Mouse (Mus musculus) forebrain, embryonic 14.5 days (tissue): ENCODE measurements around the gene Kcnip1. TPM values are rescaled to one million over a fixed set of nuclear protein-coding genes. Genes with fewer than 3 reads are reported as not detected.

ENCODE experiments used
- ATAC-seq: fragments of 200-750 bp; cut with Nextera tagmentation; 2 replicates; pipeline ENCODE4 v1.8.0; 2017; ENCODE audit warnings: mild to moderate bottlenecking, moderate library complexity
- DNase-seq: peaks from one replicate; pipeline ENCODE4 v3.0.0-alpha.2; 2015; ENCODE audit warnings: low spot score
- H3K27ac ChIP-seq: fragments of 300-500 bp; sonication (generic); 2 replicates; pipeline ENCODE4 v1.5.1; 2014; ENCODE audit warnings: low read depth, mild to moderate bottlenecking, control low read depth, low read length, moderate library complexity
- H3K27me3 ChIP-seq: fragments of 300-500 bp; sonication (generic); replicated peaks from 2 replicates; pipeline ENCODE4 v1.6.1; 2014; ENCODE audit warnings: low read length, control low read depth, mixed read lengths; ENCODE audit not compliant: control insufficient read depth, insufficient read depth
- H3K36me3 ChIP-seq: fragments of 300-500 bp; sonication (generic); 2 replicates; pipeline ENCODE4 v1.6.1; 2014; ENCODE audit warnings: low read length, control low read depth; ENCODE audit not compliant: control insufficient read depth, insufficient read depth
- H3K4me1 ChIP-seq: fragments of 300-500 bp; sonication (generic); 2 replicates; pipeline ENCODE4 v1.6.1; 2014; ENCODE audit warnings: antibody characterized with exemption, low read length, control low read depth; ENCODE audit not compliant: control insufficient read depth, insufficient read depth
- H3K4me2 ChIP-seq: fragments of 300-500 bp; sonication (generic); 2 replicates; pipeline ENCODE4 v1.6.1; 2014; ENCODE audit warnings: mild to moderate bottlenecking, control low read depth, low read length
- H3K4me3 ChIP-seq: fragments of 300-500 bp; sonication (generic); 2 replicates; pipeline ENCODE4 v1.5.1; 2014; ENCODE audit warnings: low read depth, low read length, control low read depth
- H3K9ac ChIP-seq: fragments of 300-500 bp; sonication (generic); 2 replicates; pipeline ENCODE4 v1.6.1; 2014; ENCODE audit warnings: mild to moderate bottlenecking, low read length, control low read depth, moderate library complexity
- H3K9me3 ChIP-seq: fragments of 300-500 bp; sonication (generic); replicated peaks from 2 replicates; pipeline ENCODE4 v1.6.1; 2016; ENCODE audit warnings: low read length, control low read depth, mixed read lengths; ENCODE audit not compliant: control insufficient read depth
- WGBS: fragments of 180-500 bp; shearing (Covaris S2); extraction: QIAGEN DNeasy Blood & Tissue Kit; methylation state at CpG from one replicate; pipeline ENCODE4 v1.1.7; 2014; 5-methylcytosine and 5-hydroxymethylcytosine counted together
- polyA plus RNA-seq: library from polyadenylated mRNA; unstranded; fragments of >200 nt; fragmentation: Nextera tagmentation; extraction: Ambion mirVana; gene quantifications from 2 replicates; pipeline ENCODE4 v1.2.1, GENCODE M21; 2014

The Kcnip1 gene
- polyA plus RNA-seq, 1 experiment from 2014 or later, result 55.7 TPM

GRCm38 (mm10) chr11:33913061-33913460, 79.9 kb downstream of the Kcnip1 start:
- Histone ChIP-seq H3K4me3 (no peak overlapping the region), H3K27ac (no peak overlapping the region), H3K27me3 (no peaks in the 10 kb centered on the region), H3K36me3 (no peaks in the 10 kb centered on the region), H3K9me3 (no peaks in the 10 kb centered on the region), H3K9ac (no peak overlapping the region), H3K4me2 (no peak overlapping the region), H3K4me1 (no peaks in the 10 kb centered on the region)
- ATAC-seq (no peak), DNase-seq (no peak)
- WGBS, result 88% methylated on average over 7 of the region's 7 CpGs

- H3K27me3 ChIP-seq, result no peaks in the 10 kb centered on the region
- no peak overlapping the region for H3K4me3 ChIP-seq
- no peaks in the 10 kb centered on the region for H3K4me1 ChIP-seq
- H3K36me3 ChIP-seq, result no peaks in the 10 kb centered on the region
- H3K9ac ChIP-seq, result no peak overlapping the region
- H3K4me2 ChIP-seq, result no peak overlapping the region
- H3K27ac ChIP-seq, result no peak overlapping the region
- H3K9me3 ChIP-seq, result no peaks in the 10 kb centered on the region
- ATAC-seq (peak; percentile 54), DNase-seq (peak; percentile 44)
- 9% methylated on average over 2 of the region's 2 CpGs for WGBS
These were observed 80.8 kb downstream of the Kcnip1 start for GRCm38 (mm10) chr11:33912151-33912571.

- no peaks in the 10 kb centered on the region for H3K9me3 ChIP-seq
- H3K4me3 ChIP-seq, result no peak overlapping the region
- no peaks in the 10 kb centered on the region for H3K27me3 ChIP-seq
- DNase-seq, result no peak
- WGBS, result 42% methylated on average over 7 of the region's 7 CpGs
- H3K36me3 ChIP-seq, result no peaks in the 10 kb centered on the region
- H3K4me1 ChIP-seq, result no peaks in the 10 kb centered on the region
- ATAC-seq, result no peak
- no peak overlapping the region for H3K9ac ChIP-seq
- H3K27ac ChIP-seq, result no peak overlapping the region
- no peak overlapping the region for H3K4me2 ChIP-seq
These were observed 82.0 kb downstream of the Kcnip1 start for GRCm38 (mm10) chr11:33910982-33911381.

- H3K4me3 ChIP-seq, result no peak overlapping the region
- H3K9me3 ChIP-seq, result no peaks in the 10 kb centered on the region
- H3K36me3 ChIP-seq, result no peaks in the 10 kb centered on the region
- H3K27me3 ChIP-seq, result no peaks in the 10 kb centered on the region
- no peak overlapping the region for H3K4me2 ChIP-seq
- no peaks in the 10 kb centered on the region for H3K4me1 ChIP-seq
- H3K27ac ChIP-seq, result no peak overlapping the region
- WGBS, result 69% methylated on average over 4 of the region's 4 CpGs
- ATAC-seq, result no peak
- DNase-seq, result no peak
- no peak overlapping the region for H3K9ac ChIP-seq
These were observed 84.4 kb downstream of the Kcnip1 start for GRCm38 (mm10) chr11:33908360-33909175.

GRCm38 (mm10) chr11:33903494-33903893, 89.5 kb downstream of the Kcnip1 start:
- DNase-seq (no peak), ATAC-seq (no peak)
- H3K4me2 ChIP-seq, result no peak overlapping the region
- H3K36me3 ChIP-seq, result no peaks in the 10 kb centered on the region
- 67% methylated on average over 6 of the region's 6 CpGs for WGBS
- no peak overlapping the region for H3K9ac ChIP-seq
- H3K4me3 ChIP-seq, result no peak overlapping the region
- no peaks in the 10 kb centered on the region for H3K4me1 ChIP-seq
- no peaks in the 10 kb centered on the region for H3K9me3 ChIP-seq
- H3K27me3 ChIP-seq, result no peaks in the 10 kb centered on the region
- H3K27ac ChIP-seq, result no peak overlapping the region

- Histone ChIP-seq H3K27me3 (no peaks in the 10 kb centered on the region), H3K36me3 (no peaks in the 10 kb centered on the region), H3K4me3 (no peak overlapping the region), H3K9me3 (no peaks in the 10 kb centered on the region), H3K9ac (no peak overlapping the region), H3K4me1 (no peaks in the 10 kb centered on the region), H3K4me2 (no peak overlapping the region), H3K27ac (no peak overlapping the region)
- no peak for DNase-seq
- no peak for ATAC-seq
- 80% methylated on average over 10 of the region's 10 CpGs for WGBS
These were observed 90.6 kb downstream of the Kcnip1 start for GRCm38 (mm10) chr11:33902377-33902776.

GRCm38 (mm10) chr11:33901783-33902182, 91.2 kb downstream of the Kcnip1 start:
- no peaks in the 10 kb centered on the region for H3K36me3 ChIP-seq
- no peak for ATAC-seq
- H3K4me1 ChIP-seq, result no peaks in the 10 kb centered on the region
- no peak for DNase-seq
- H3K4me3 ChIP-seq, result no peak overlapping the region
- no peak overlapping the region for H3K4me2 ChIP-seq
- H3K9ac ChIP-seq, result no peak overlapping the region
- no peaks in the 10 kb centered on the region for H3K9me3 ChIP-seq
- 83% methylated on average over 2 of the region's 2 CpGs for WGBS
- no peak overlapping the region for H3K27ac ChIP-seq
- H3K27me3 ChIP-seq, result no peaks in the 10 kb centered on the region

GRCm38 (mm10) chr11:33891084-33891483, 101.9 kb downstream of the Kcnip1 start:
- Histone ChIP-seq H3K27ac (no peak overlapping the region), H3K4me3 (no peak overlapping the region), H3K4me2 (no peak overlapping the region), H3K36me3 (no peaks in the 10 kb centered on the region), H3K9me3 (no peaks in the 10 kb centered on the region), H3K27me3 (no peaks in the 10 kb centered on the region), H3K9ac (no peak overlapping the region), H3K4me1 (no peaks in the 10 kb centered on the region)
- WGBS, result 88% methylated on average over 4 of the region's 4 CpGs
- ATAC-seq (no peak), DNase-seq (no peak)

GRCm38 (mm10) chr11:33890382-33890781, 102.6 kb downstream of the Kcnip1 start:
- Histone ChIP-seq H3K27ac (no peak overlapping the region), H3K4me1 (no peaks in the 10 kb centered on the region), H3K36me3 (no peaks in the 10 kb centered on the region), H3K9me3 (no peaks in the 10 kb centered on the region), H3K27me3 (no peaks in the 10 kb centered on the region), H3K4me3 (no peak overlapping the region), H3K9ac (no peak overlapping the region), H3K4me2 (no peak overlapping the region)
- 53% methylated on average over 2 of the region's 2 CpGs for WGBS
- ATAC-seq (no peak), DNase-seq (peak; percentile 46)
